Mouse (Mus musculus): Measurements from ENCODE around the gene Adora1. TPM values are rescaled to one million over a fixed set of nuclear protein-coding genes. Genes with fewer than 3 reads are reported as not detected.

The Adora1 gene
- total and polyA plus RNA-seq, 2 experiments from 2014 or later, result 33.4 to 51.1 TPM

- peak overlapping the region; percentile 46; the same call in 1 of the 2 replicates for H3K9ac ChIP-seq (replicated peaks; ENCODE audit: low read length)
- no peaks in the 10 kb centered on the region for H3K36me3 ChIP-seq (ENCODE audit: insufficient read depth, low read length)
- ATAC-seq, result no peak
- H3K27me3 ChIP-seq (ENCODE audit: insufficient read depth, low read length), result no peaks in the 10 kb centered on the region; the same call in 1 of the 2 replicates
- H3K4me2 ChIP-seq (ENCODE audit: low read depth, low read length), result peak overlapping the region; percentile 77
- no peaks in the 10 kb centered on the region for H3K9me3 ChIP-seq (ENCODE audit: low read length)
- H3K27ac ChIP-seq, result peak overlapping the region; percentile 61
- WGBS, result 43% methylated on average over 19 of the region's 19 CpGs
- no peak for TF ChIP-seq CTCF (IDR thresholded peaks at IDR 0.05; ENCODE audit: low read depth)
- peaks cover 38% of the 10 kb centered on the region for H3K4me1 ChIP-seq (ENCODE audit: insufficient read depth, low read length)
- peak overlapping the region; percentile 47 for H3K4me3 ChIP-seq (ENCODE audit: low read length)
- no peak for DNase-seq (ENCODE audit: low spot score)
Observed at GRCm38 (mm10) chr1:134233681-134234454, 1.4 kb downstream of the Adora1 start.

GRCm38 (mm10) chr1:134232778-134233531 is 2.3 kb downstream of the Adora1 start:
- H3K4me1 ChIP-seq (ENCODE audit: insufficient read depth, low read length), result peaks cover 38% of the 10 kb centered on the region
- H3K27me3 ChIP-seq (ENCODE audit: insufficient read depth, low read length), result no peaks in the 10 kb centered on the region; the same call in 1 of the 2 replicates
- H3K27ac ChIP-seq, result peak overlapping the region; percentile 61; the same call in 1 of the 2 replicates
- no peaks in the 10 kb centered on the region for H3K9me3 ChIP-seq (ENCODE audit: low read length)
- H3K4me3 ChIP-seq (ENCODE audit: low read length), result peak overlapping the region; percentile 47
- ATAC-seq, result peak; percentile 50
- WGBS, result 31% methylated on average over 12 of the region's 12 CpGs
- peak overlapping the region; percentile 46 for H3K9ac ChIP-seq (replicated peaks; ENCODE audit: low read length)
- H3K36me3 ChIP-seq (ENCODE audit: insufficient read depth, low read length), result no peaks in the 10 kb centered on the region
- H3K4me2 ChIP-seq (ENCODE audit: low read depth, low read length), result peak overlapping the region; percentile 77
- no peak for TF ChIP-seq CTCF (IDR thresholded peaks at IDR 0.05; ENCODE audit: low read depth)
- DNase-seq (ENCODE audit: low spot score), result peak; percentile 77

DNA sequence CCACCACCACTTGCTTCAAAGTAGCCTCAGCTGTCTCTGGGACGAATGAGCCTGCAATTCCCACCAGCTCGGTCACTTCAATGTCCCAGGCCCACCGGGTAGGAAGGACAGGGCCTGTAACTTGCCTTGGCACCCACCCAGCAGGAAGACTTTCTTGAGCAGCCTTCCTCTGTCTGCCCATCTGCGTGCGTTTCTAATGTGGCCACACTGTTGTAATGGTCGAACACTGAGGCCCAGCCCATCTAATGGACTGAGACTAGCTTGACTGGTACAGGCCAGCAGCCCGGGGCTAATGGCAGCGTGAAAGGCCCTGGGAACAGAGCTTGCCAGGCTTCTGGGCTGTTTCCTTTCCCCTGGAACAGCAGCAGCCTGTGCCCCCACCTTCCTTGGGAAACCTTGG is 2.9 kb downstream of the Adora1 start:
- ATAC-seq (no peak), DNase-seq (ENCODE audit: low spot score) (no peak)
- H3K9me3 ChIP-seq (ENCODE audit: low read length), result no peaks in the 10 kb centered on the region
- peaks cover 38% of the 10 kb centered on the region for H3K4me1 ChIP-seq (ENCODE audit: insufficient read depth, low read length)
- peak overlapping the region; percentile 77 for H3K4me2 ChIP-seq (ENCODE audit: low read depth, low read length)
- WGBS, result 42% methylated on average over 8 of the region's 8 CpGs
- H3K27me3 ChIP-seq (ENCODE audit: insufficient read depth, low read length), result no peaks in the 10 kb centered on the region; the same call in 1 of the 2 replicates
- no peak overlapping the region for H3K4me3 ChIP-seq (ENCODE audit: low read length)
- H3K36me3 ChIP-seq (ENCODE audit: insufficient read depth, low read length), result no peaks in the 10 kb centered on the region
- H3K27ac ChIP-seq, result peak overlapping the region; percentile 61
- TF ChIP-seq CTCF (IDR thresholded peaks at IDR 0.05; ENCODE audit: low read depth), result no peak
- H3K9ac ChIP-seq (replicated peaks; ENCODE audit: low read length), result peak overlapping the region; percentile 46; the same call in 1 of the 2 replicates

- H3K9me3 ChIP-seq (ENCODE audit: low read length), result no peaks in the 10 kb centered on the region
- H3K27ac ChIP-seq, result no peak overlapping the region
- H3K4me3 ChIP-seq (ENCODE audit: low read length), result no peak overlapping the region
- 71% methylated on average over 3 of the region's 3 CpGs for WGBS
- TF ChIP-seq CTCF (IDR thresholded peaks at IDR 0.05; ENCODE audit: low read depth), result no peak
- no peak overlapping the region for H3K9ac ChIP-seq (replicated peaks; ENCODE audit: low read length)
- no peaks in the 10 kb centered on the region for H3K36me3 ChIP-seq (ENCODE audit: insufficient read depth, low read length)
- H3K4me2 ChIP-seq (ENCODE audit: low read depth, low read length), result no peak overlapping the region
- ATAC-seq (no peak), DNase-seq (ENCODE audit: low spot score) (no peak)
- no peaks in the 10 kb centered on the region; the same call in 1 of the 2 replicates for H3K27me3 ChIP-seq (ENCODE audit: insufficient read depth, low read length)
- H3K4me1 ChIP-seq (ENCODE audit: insufficient read depth, low read length), result peaks cover 38% of the 10 kb centered on the region
Observed at GRCm38 (mm10) chr1:134231681-134232080, 3.5 kb downstream of the Adora1 start.

DNA sequence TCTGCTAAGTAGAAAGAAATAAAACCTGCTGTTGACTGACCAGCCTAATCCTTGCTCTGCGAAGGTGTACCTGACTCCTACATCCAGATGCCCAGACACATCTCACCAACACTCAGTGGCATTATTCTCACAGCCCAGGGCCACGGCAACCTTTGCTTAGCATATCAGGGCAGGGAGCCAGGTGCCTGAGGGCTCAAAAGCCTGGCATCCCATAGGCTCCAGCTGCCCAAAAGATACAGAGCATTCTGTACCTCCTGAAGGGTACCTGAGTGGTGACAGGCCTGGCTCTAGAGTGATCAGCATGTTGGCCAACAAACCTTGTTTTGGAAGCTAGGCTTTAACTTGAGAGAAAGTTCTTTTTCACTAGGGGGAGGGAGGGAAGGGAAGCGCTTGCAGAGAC is 4.0 kb downstream of the Adora1 start:
- Histone ChIP-seq H3K4me1 (ENCODE audit: insufficient read depth, low read length) (peaks cover 38% of the 10 kb centered on the region), H3K4me3 (ENCODE audit: low read length) (no peak overlapping the region), H3K9ac (replicated peaks; ENCODE audit: low read length) (no peak overlapping the region), H3K4me2 (ENCODE audit: low read depth, low read length) (no peak overlapping the region), H3K9me3 (ENCODE audit: low read length) (no peaks in the 10 kb centered on the region), H3K36me3 (ENCODE audit: insufficient read depth, low read length) (no peaks in the 10 kb centered on the region), H3K27ac (peak overlapping the region; percentile 4; the same call in 1 of the 2 replicates), H3K27me3 (ENCODE audit: insufficient read depth, low read length) (no peaks in the 10 kb centered on the region)
- WGBS, result 69% methylated on average over 3 of the region's 3 CpGs
- ATAC-seq (no peak), DNase-seq (ENCODE audit: low spot score) (no peak)
- no peak for TF ChIP-seq CTCF (IDR thresholded peaks at IDR 0.05; ENCODE audit: low read depth)

DNA sequence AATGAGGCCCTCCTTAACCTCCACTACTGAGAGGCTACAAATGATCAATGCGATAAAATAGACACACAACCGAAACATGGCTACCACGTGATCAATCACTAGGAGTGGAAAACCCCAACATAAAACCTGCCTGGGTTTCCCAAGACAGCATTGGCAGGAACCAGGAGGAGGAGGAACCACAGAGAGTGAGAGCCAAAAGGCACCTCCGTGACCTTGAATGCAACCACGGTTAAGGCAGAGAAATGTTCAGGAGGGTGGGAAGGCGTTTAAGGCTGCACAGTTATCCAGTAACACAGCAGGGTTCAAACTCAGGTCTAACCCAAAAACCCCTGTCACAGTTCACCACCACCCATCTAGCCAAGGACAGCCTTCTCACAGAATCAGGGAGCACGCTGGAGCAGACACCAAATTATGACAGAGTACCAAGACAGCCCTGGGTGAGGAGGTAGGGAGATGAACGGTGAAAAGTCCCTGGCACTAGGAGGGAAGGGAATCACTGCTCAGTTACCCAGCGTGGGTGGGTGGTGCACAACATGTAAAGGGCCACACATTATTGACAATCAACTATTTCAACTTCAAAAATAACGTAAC is 4.5 kb downstream of the Adora1 start:
- DNase-seq (ENCODE audit: low spot score), result no peak

More for the DNA sequence above, 4.5 kb downstream of the Adora1 start:
- Histone ChIP-seq H3K27ac (peak overlapping the region; percentile 4), H3K9ac (replicated peaks; ENCODE audit: low read length) (no peak overlapping the region), H3K4me3 (ENCODE audit: low read length) (no peak overlapping the region), H3K4me2 (ENCODE audit: low read depth, low read length) (no peak overlapping the region), H3K9me3 (ENCODE audit: low read length) (no peaks in the 10 kb centered on the region), H3K4me1 (ENCODE audit: insufficient read depth, low read length) (peaks cover 36% of the 10 kb centered on the region), H3K27me3 (ENCODE audit: insufficient read depth, low read length) (no peaks in the 10 kb centered on the region), H3K36me3 (ENCODE audit: insufficient read depth, low read length) (no peaks in the 10 kb centered on the region)
- ATAC-seq, result no peak
- WGBS, result 83% methylated on average over 10 of the region's 10 CpGs
- no peak for TF ChIP-seq CTCF (IDR thresholded peaks at IDR 0.05; ENCODE audit: low read depth)

Data from hindbrain, postnatal 0 days (tissue).